ENCODE assay signal across 24 mouse cellular contexts in the genomic region with DNA sequence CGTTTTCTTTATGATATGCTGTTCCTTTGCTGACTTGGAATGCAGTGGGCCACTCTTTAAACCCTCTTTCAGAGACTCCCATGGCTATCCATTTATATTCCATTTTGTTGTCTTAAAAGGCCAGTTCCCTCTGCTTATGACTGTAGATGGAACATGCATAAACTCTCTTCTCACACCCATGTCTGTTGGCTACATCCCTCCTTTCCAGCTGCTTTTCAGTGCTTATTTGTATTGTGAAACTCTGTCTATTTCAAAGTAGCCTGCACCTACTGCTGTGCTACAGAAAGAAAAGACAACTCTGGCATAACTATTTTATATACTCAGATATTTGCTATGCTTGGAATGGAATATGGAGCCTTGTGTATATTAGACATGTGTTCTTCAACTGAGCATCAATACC.
DNase-seq lines count a peak whose midpoint lies in the region; ATAC-seq and TF ChIP-seq lines count a peak whose summit lies in the region.
"Had no signal": no experiment of that assay in that cellular context is flagged by ENCODE, and none has a peak within 500 bp of the region (broad histone marks: within the 10 kb centered on the region; RNA-seq: fewer than 3 reads in every experiment).

No protein-coding gene starts in this region.

- WGBS in lung, embryonic 14.5 days: 83% methylated on average over 1 of the region's 1 CpGs
- WGBS in lung, postnatal 0 days: 69% methylated on average over 1 of the region's 1 CpGs
- WGBS in midbrain, embryonic 11.5 days: 80% methylated on average over 1 of the region's 1 CpGs
- 85% methylated on average over 1 of the region's 1 CpGs for WGBS in midbrain, embryonic 16.5 days

- H3K27me3 ChIP-seq in lung, embryonic 14.5 days (ENCODE audit: insufficient read depth, low read length): no peaks in the 10 kb centered on the region
- no peaks in the 10 kb centered on the region for H3K27me3 ChIP-seq in lung, postnatal 0 days (replicated peaks; ENCODE audit: insufficient read depth, low read length)
- H3K27me3 ChIP-seq in midbrain, embryonic 11.5 days (ENCODE audit: control insufficient read depth, insufficient read depth, low read length): no peaks in the 10 kb centered on the region
- H3K27me3 ChIP-seq in midbrain, embryonic 16.5 days (ENCODE audit: control insufficient read depth, insufficient read depth, low read depth, low read length): no peaks in the 10 kb centered on the region
- H3K27me3 ChIP-seq: CH12.LX; embryonic facial prominence, embryonic 12.5 days; forebrain, embryonic 13.5 days; forebrain, embryonic 15.5 days had no signal

- no peak overlapping the region for H3K27ac ChIP-seq in lung, embryonic 14.5 days (ENCODE audit: low read depth)
- no peak overlapping the region for H3K27ac ChIP-seq in lung, postnatal 0 days (ENCODE audit: low read length)
- no peak overlapping the region for H3K27ac ChIP-seq in midbrain, embryonic 11.5 days (ENCODE audit: low read depth, low read length)
- H3K27ac ChIP-seq in midbrain, embryonic 16.5 days (ENCODE audit: low read length): no peak overlapping the region
- H3K27ac ChIP-seq: embryonic facial prominence, embryonic 10.5 days; embryonic facial prominence, embryonic 12.5 days; forebrain, embryonic 13.5 days; forebrain, embryonic 15.5 days had no signal

- no peak overlapping the region for H3K9ac ChIP-seq in lung, embryonic 14.5 days
- no peak overlapping the region for H3K9ac ChIP-seq in lung, postnatal 0 days (replicated peaks; ENCODE audit: low read depth)
- no peak overlapping the region for H3K9ac ChIP-seq in midbrain, embryonic 11.5 days (ENCODE audit: low read length)
- H3K9ac ChIP-seq in midbrain, embryonic 16.5 days (ENCODE audit: low read depth, low read length): no peak overlapping the region
- H3K9ac ChIP-seq: embryonic facial prominence, embryonic 12.5 days; forebrain, embryonic 13.5 days; forebrain, embryonic 15.5 days had no signal

- TF ChIP-seq CTCF in lung, embryonic 14.5 days (IDR thresholded peaks at IDR 0.05; ENCODE audit: low read depth): no peak
- TF ChIP-seq CTCF in lung, postnatal 0 days (IDR thresholded peaks at IDR 0.05): no peak

- no peak overlapping the region for H3K4me3 ChIP-seq in lung, embryonic 14.5 days (ENCODE audit: low read depth, low read length)
- H3K4me3 ChIP-seq in lung, postnatal 0 days (ENCODE audit: low read depth, low read length): no peak overlapping the region
- H3K4me3 ChIP-seq in midbrain, embryonic 11.5 days (ENCODE audit: low read depth, low read length): no peak overlapping the region
- H3K4me3 ChIP-seq in midbrain, embryonic 16.5 days (ENCODE audit: low read depth, low read length): no peak overlapping the region
- H3K4me3 ChIP-seq: embryonic facial prominence, embryonic 10.5 days; embryonic facial prominence, embryonic 12.5 days; forebrain, embryonic 13.5 days; forebrain, embryonic 15.5 days had no signal

- H3K4me1 ChIP-seq in lung, embryonic 14.5 days (ENCODE audit: insufficient read depth): no peaks in the 10 kb centered on the region
- no peaks in the 10 kb centered on the region for H3K4me1 ChIP-seq in lung, postnatal 0 days (ENCODE audit: insufficient read depth, low read depth, low read length)
- no peaks in the 10 kb centered on the region for H3K4me1 ChIP-seq in midbrain, embryonic 11.5 days (ENCODE audit: control insufficient read depth, insufficient read depth, low read length)
- no peaks in the 10 kb centered on the region for H3K4me1 ChIP-seq in midbrain, embryonic 16.5 days (ENCODE audit: control insufficient read depth, insufficient read depth, low read length)
- H3K4me1 ChIP-seq: embryonic facial prominence, embryonic 10.5 days; embryonic facial prominence, embryonic 12.5 days; forebrain, embryonic 13.5 days; forebrain, embryonic 15.5 days had no signal

- 0 out of 2 replicates have a peak, but pooled peaks have one; percentile 18 for TF ChIP-seq EP300 in lung, postnatal 0 days (IDR thresholded peaks at IDR 0.05)

- no peaks in the 10 kb centered on the region for H3K9me3 ChIP-seq in lung, embryonic 14.5 days (ENCODE audit: low read depth, low read length)
- no peaks in the 10 kb centered on the region for H3K9me3 ChIP-seq in lung, postnatal 0 days (ENCODE audit: low read length)
- H3K9me3 ChIP-seq in midbrain, embryonic 11.5 days (ENCODE audit: control insufficient read depth, low read length): no peaks in the 10 kb centered on the region
- H3K9me3 ChIP-seq in midbrain, embryonic 16.5 days (replicated peaks; ENCODE audit: control insufficient read depth, low read length, poor library complexity, severe bottlenecking): no peaks in the 10 kb centered on the region
- H3K9me3 ChIP-seq: embryonic facial prominence, embryonic 10.5 days; embryonic facial prominence, embryonic 12.5 days; forebrain, embryonic 13.5 days; forebrain, embryonic 15.5 days; G1E had no signal

- H3K36me3 ChIP-seq in lung, embryonic 14.5 days (ENCODE audit: insufficient read depth): no peaks in the 10 kb centered on the region
- no peaks in the 10 kb centered on the region for H3K36me3 ChIP-seq in lung, postnatal 0 days (ENCODE audit: insufficient read depth, low read length)
- H3K36me3 ChIP-seq in midbrain, embryonic 11.5 days (ENCODE audit: control insufficient read depth, insufficient read depth, low read length): no peaks in the 10 kb centered on the region
- no peaks in the 10 kb centered on the region for H3K36me3 ChIP-seq in midbrain, embryonic 16.5 days (ENCODE audit: control insufficient read depth, insufficient read depth, low read length)
- H3K36me3 ChIP-seq: embryonic facial prominence, embryonic 10.5 days; embryonic facial prominence, embryonic 12.5 days; forebrain, embryonic 15.5 days; G1E had no signal

- no peak overlapping the region for H3K4me2 ChIP-seq in lung, embryonic 14.5 days
- H3K4me2 ChIP-seq in lung, postnatal 0 days (replicated peaks; ENCODE audit: low read depth, low read length): no peak overlapping the region
- no peak overlapping the region for H3K4me2 ChIP-seq in midbrain, embryonic 11.5 days
- no peak overlapping the region for H3K4me2 ChIP-seq in midbrain, embryonic 16.5 days (ENCODE audit: low read length)
- H3K4me2 ChIP-seq: embryonic facial prominence, embryonic 12.5 days; forebrain, embryonic 13.5 days; forebrain, embryonic 15.5 days had no signal

- no peak for ATAC-seq in lung, embryonic 14.5 days (ENCODE audit: insufficient read depth)
- peak; percentile 74 for ATAC-seq in lung, postnatal 0 days
- ATAC-seq in midbrain, embryonic 11.5 days (ENCODE audit: low FRiP score): no peak
- no peak for ATAC-seq in midbrain, embryonic 16.5 days
- ATAC-seq: activated CD4-positive, CD25-positive, alpha-beta regulatory T cell, adult 4 months; CD4-positive, CD25-positive, alpha-beta regulatory T cell, adult 4 months; forebrain, embryonic 13.5 days; forebrain, embryonic 15.5 days; Patski had no signal

- DNase-seq in lung, embryonic 14.5 days: peak; percentile 16
- DNase-seq in lung, adult 18-20 months: no peak
- DNase-seq in lung, postnatal 0 days (ENCODE audit: low spot score): peak; percentile 72
- no peak for DNase-seq in lung, postnatal 4 days
- peak; percentile 64 for DNase-seq in midbrain, embryonic 11.5 days (ENCODE audit: low spot score, missing footprints)
- DNase-seq: adrenal gland, adult 8-10 months; adrenal gland, postnatal 14 days; adrenal gland, postnatal 36 days; B cell, adult 2 months; cerebellum, adult 11-12 months; cerebellum, adult 2 months; cerebellum, adult 9-10 months; cerebellum, postnatal 10 days; cerebellum, postnatal 25 days had no signal

Comparison
In these comparisons a context has a peak if more than half of its experiments do, and no peak if none do; other contexts are left out.
1. DNase-seq: peak in lung, embryonic 14.5 days (single experiment), lung, postnatal 0 days (single experiment) and midbrain, embryonic 11.5 days (single experiment); none in lung, adult 18-20 months (0 of 2) and lung, postnatal 4 days (0 of 2).